ENCODE assay signal across 18 mouse cellular contexts in genomic region chr10:54799478-54800196, GRCm38 (mm10).
DNase-seq lines count a peak whose midpoint lies in the region; ATAC-seq and TF ChIP-seq lines count a peak whose summit lies in the region.
"Had no signal": no experiment of that assay in that cellular context is flagged by ENCODE, and none has a peak within 500 bp of the region (broad histone marks: within the 10 kb centered on the region; RNA-seq: fewer than 3 reads in every experiment).

No protein-coding gene starts in this region.

- H3K27ac ChIP-seq in midbrain, embryonic 13.5 days, result peak overlapping the region; percentile 64
- no peak overlapping the region for H3K27ac ChIP-seq in midbrain, embryonic 11.5 days (ENCODE audit: low read depth, low read length)
- H3K27ac ChIP-seq in hindbrain, postnatal 0 days, result no peak overlapping the region
- H3K27ac ChIP-seq: heart, adult 2 months; kidney, embryonic 15.5 days; liver, embryonic 15.5 days; neural tube, embryonic 12.5 days had no signal

- ATAC-seq in midbrain, embryonic 13.5 days, result peak; percentile 83
- ATAC-seq in midbrain, embryonic 11.5 days (ENCODE audit: low FRiP score), result no peak
- no peak for ATAC-seq in hindbrain, postnatal 0 days
- ATAC-seq: intestine, postnatal 0 days had no signal

- no peak overlapping the region for H3K9ac ChIP-seq in midbrain, embryonic 13.5 days (replicated peaks)
- H3K9ac ChIP-seq in midbrain, embryonic 11.5 days (ENCODE audit: low read length), result no peak overlapping the region
- H3K9ac ChIP-seq in hindbrain, postnatal 0 days (replicated peaks; ENCODE audit: low read length), result no peak overlapping the region
- H3K9ac ChIP-seq: kidney, embryonic 15.5 days; liver, embryonic 15.5 days; neural tube, embryonic 12.5 days had no signal

- no peaks in the 10 kb centered on the region for H3K27me3 ChIP-seq in midbrain, embryonic 13.5 days
- H3K27me3 ChIP-seq in midbrain, embryonic 11.5 days (ENCODE audit: control insufficient read depth, insufficient read depth, low read length), result no peaks in the 10 kb centered on the region
- H3K27me3 ChIP-seq in hindbrain, postnatal 0 days (ENCODE audit: insufficient read depth, low read length), result no peaks in the 10 kb centered on the region
- H3K27me3 ChIP-seq: kidney, embryonic 15.5 days; liver, embryonic 15.5 days; neural tube, embryonic 12.5 days had no signal

- no peaks in the 10 kb centered on the region for H3K36me3 ChIP-seq in midbrain, embryonic 13.5 days
- H3K36me3 ChIP-seq in midbrain, embryonic 11.5 days (ENCODE audit: control insufficient read depth, insufficient read depth, low read length), result no peaks in the 10 kb centered on the region
- H3K36me3 ChIP-seq in hindbrain, postnatal 0 days (ENCODE audit: insufficient read depth, low read length), result no peaks in the 10 kb centered on the region
- H3K36me3 ChIP-seq: kidney, embryonic 15.5 days; liver, embryonic 15.5 days; neural tube, embryonic 12.5 days had no signal

- no peak overlapping the region for H3K4me2 ChIP-seq in midbrain, embryonic 13.5 days (replicated peaks)
- H3K4me2 ChIP-seq in midbrain, embryonic 11.5 days, result no peak overlapping the region
- H3K4me2 ChIP-seq in hindbrain, postnatal 0 days (ENCODE audit: low read depth, low read length), result no peak overlapping the region
- H3K4me2 ChIP-seq: kidney, embryonic 15.5 days; liver, embryonic 15.5 days; neural tube, embryonic 12.5 days had no signal

- H3K9me3 ChIP-seq in midbrain, embryonic 13.5 days, result no peaks in the 10 kb centered on the region
- no peaks in the 10 kb centered on the region for H3K9me3 ChIP-seq in midbrain, embryonic 11.5 days (ENCODE audit: control insufficient read depth, low read length)
- H3K9me3 ChIP-seq in hindbrain, postnatal 0 days (ENCODE audit: low read length), result no peaks in the 10 kb centered on the region
- H3K9me3 ChIP-seq: kidney, embryonic 15.5 days; liver, embryonic 15.5 days; neural tube, embryonic 12.5 days had no signal

- no peak overlapping the region for H3K4me3 ChIP-seq in midbrain, embryonic 13.5 days (replicated peaks)
- no peak overlapping the region for H3K4me3 ChIP-seq in midbrain, embryonic 11.5 days (ENCODE audit: low read depth, low read length)
- no peak overlapping the region for H3K4me3 ChIP-seq in hindbrain, postnatal 0 days (ENCODE audit: low read length)
- H3K4me3 ChIP-seq: heart, adult 2 months; kidney, embryonic 15.5 days; liver, embryonic 15.5 days; neural tube, embryonic 12.5 days had no signal

- no peak for TF ChIP-seq CTCF in hindbrain, postnatal 0 days (IDR thresholded peaks at IDR 0.05; ENCODE audit: low read depth)

- 61% methylated on average over 9 of the region's 9 CpGs for WGBS in midbrain, embryonic 13.5 days
- WGBS in midbrain, embryonic 11.5 days, result 90% methylated on average over 9 of the region's 9 CpGs
- 54% methylated on average over 9 of the region's 9 CpGs for WGBS in hindbrain, postnatal 0 days

- peak; percentile 1 to 3 for DNase-seq in cerebellum, postnatal 14 days
- no peak for DNase-seq in cerebellum, adult 11-12 months
- no peak for DNase-seq in midbrain, embryonic 11.5 days (ENCODE audit: low spot score, missing footprints)
- peak; percentile 38 for DNase-seq in hindbrain, postnatal 0 days (ENCODE audit: low spot score)
- peak; percentile 47 for DNase-seq in retina, embryonic 14.5 days (ENCODE audit: low spot score)
- no peak for DNase-seq in lung, postnatal 14 days
- DNase-seq in T-cell, adult 2 months (ENCODE audit: low spot score), result no peak
- DNase-seq: adrenal gland, postnatal 36 days; cerebellum, adult 8-10 months; gastrocnemius, postnatal 14 days; heart, adult 2 months; layer of hippocampus, postnatal 36 days; right cerebral cortex, postnatal 4 days had no signal

- H3K4me1 ChIP-seq in midbrain, embryonic 13.5 days (replicated peaks), result peaks cover 7% of the 10 kb centered on the region; the same call in 1 of the 2 replicates
- no peaks in the 10 kb centered on the region for H3K4me1 ChIP-seq in midbrain, embryonic 11.5 days (ENCODE audit: control insufficient read depth, insufficient read depth, low read length)
- no peaks in the 10 kb centered on the region for H3K4me1 ChIP-seq in hindbrain, postnatal 0 days (ENCODE audit: insufficient read depth, low read length)
- H3K4me1 ChIP-seq: kidney, embryonic 15.5 days; liver, embryonic 15.5 days; neural tube, embryonic 12.5 days had no signal

Comparison
In these comparisons a context has a peak if more than half of its experiments do, and no peak if none do; other contexts are left out.
1. DNase-seq: peak in cerebellum, postnatal 14 days (2 of 2), hindbrain, postnatal 0 days (single experiment) and retina, embryonic 14.5 days (single experiment); none in cerebellum, adult 11-12 months (single experiment), midbrain, embryonic 11.5 days (single experiment), lung, postnatal 14 days (single experiment) and T-cell, adult 2 months (single experiment).